27 mouse cellular contexts compared by ENCODE assay signal in the genomic region with DNA sequence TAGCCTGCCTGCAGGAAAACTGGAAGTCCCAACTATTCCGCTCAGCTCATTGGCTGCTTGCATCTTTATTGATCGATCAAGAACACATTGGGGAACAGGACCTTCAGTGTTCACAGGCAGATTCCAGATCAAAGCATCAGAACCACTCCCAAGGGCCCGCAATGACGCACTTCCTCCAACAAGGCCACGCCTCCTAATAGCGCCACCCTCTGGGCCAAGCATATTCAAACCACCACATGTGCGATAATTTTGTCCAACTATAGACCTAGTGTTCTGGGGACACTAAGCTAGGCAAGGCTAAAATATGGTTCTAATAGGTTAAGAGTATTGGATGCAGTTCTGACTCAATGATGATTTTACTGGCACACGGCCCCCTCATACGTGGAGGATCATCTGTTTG.
"Had no signal": no experiment of that assay in that cellular context is flagged by ENCODE, and none has a peak within 500 bp of the region (broad histone marks: within the 10 kb centered on the region; RNA-seq: fewer than 3 reads in every experiment).

No protein-coding gene starts in this region.

- H3K9ac ChIP-seq: heart, embryonic 13.5 days; heart, embryonic 15.5 days; hindbrain, embryonic 13.5 days; hindbrain, embryonic 15.5 days; kidney, embryonic 15.5 days; limb, embryonic 12.5 days; liver, embryonic 13.5 days; liver, embryonic 15.5 days had no signal

- DNase-seq: gastrocnemius, postnatal 14 days; gastrocnemius, postnatal 36 days; heart, adult 18-20 months; heart, postnatal 14 days; heart, postnatal 36 days; kidney, adult 11 months; kidney, adult 2 months; kidney, adult 9 months; kidney, postnatal 14 days; kidney, postnatal 36 days; liver; liver, embryonic 13.5 days had no signal

- H3K36me3 ChIP-seq: heart, embryonic 13.5 days; heart, embryonic 15.5 days; hindbrain, embryonic 13.5 days; hindbrain, embryonic 15.5 days; kidney, embryonic 15.5 days; limb, embryonic 10.5 days; limb, embryonic 12.5 days; liver, embryonic 13.5 days; liver, embryonic 15.5 days had no signal

- ATAC-seq: hindbrain, postnatal 0 days; intestine, embryonic 16.5 days had no signal

- H3K4me2 ChIP-seq: heart, embryonic 11.5 days; heart, embryonic 13.5 days; heart, embryonic 15.5 days; hindbrain, embryonic 13.5 days; hindbrain, embryonic 15.5 days; kidney, embryonic 15.5 days; limb, embryonic 12.5 days; liver, embryonic 11.5 days; liver, embryonic 13.5 days; liver, embryonic 15.5 days had no signal

- H3K27ac ChIP-seq: heart, embryonic 13.5 days; heart, embryonic 15.5 days; hindbrain, embryonic 13.5 days; hindbrain, embryonic 15.5 days; hindbrain, postnatal 0 days; kidney, embryonic 15.5 days; kidney, postnatal 0 days; layer of hippocampus, adult 2 months; left cerebral cortex, adult 2 months; limb, embryonic 10.5 days; limb, embryonic 12.5 days; liver, embryonic 13.5 days; liver, embryonic 15.5 days had no signal

- H3K27me3 ChIP-seq: heart, embryonic 13.5 days; heart, embryonic 15.5 days; hindbrain, embryonic 15.5 days; kidney, embryonic 15.5 days; liver, embryonic 13.5 days had no signal

- H3K9me3 ChIP-seq: heart, embryonic 13.5 days; heart, embryonic 15.5 days; hindbrain, embryonic 13.5 days; hindbrain, embryonic 15.5 days; kidney, embryonic 15.5 days; limb, embryonic 10.5 days; limb, embryonic 12.5 days; liver, embryonic 13.5 days; liver, embryonic 15.5 days had no signal

- H3K4me3 ChIP-seq: heart, embryonic 13.5 days; heart, embryonic 15.5 days; hindbrain, embryonic 13.5 days; hindbrain, embryonic 15.5 days; kidney, embryonic 15.5 days; layer of hippocampus, adult 2 months; left cerebral cortex, adult 2 months; limb, embryonic 10.5 days; limb, embryonic 12.5 days; liver, embryonic 13.5 days; liver, embryonic 15.5 days had no signal
